Mouse (Mus musculus): ENCODE measurements around the gene Nek3. TPM values are rescaled to one million over a fixed set of nuclear protein-coding genes. Genes with fewer than 3 reads are reported as not detected.

Nek3 gene
- polyA plus RNA-seq, 1 experiment from 2014 or later, result 0.96 TPM

DNA sequence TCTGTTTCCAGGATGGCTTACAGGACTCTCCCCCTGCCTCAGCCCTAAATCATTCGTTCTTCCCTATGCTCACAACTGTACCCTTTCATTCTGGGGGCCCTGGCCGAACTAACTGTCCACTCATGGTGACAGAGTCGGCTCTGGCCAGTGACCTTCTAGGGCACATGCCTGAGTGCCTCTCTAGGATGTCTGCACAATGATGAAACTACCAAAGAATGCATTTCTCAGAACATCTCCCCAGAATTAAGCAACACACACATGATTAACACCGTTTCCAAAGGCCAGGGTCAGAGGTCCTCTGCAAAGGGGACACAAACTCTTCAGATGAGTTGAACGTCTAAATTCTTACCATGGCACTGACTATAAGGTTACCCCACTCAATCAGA is 31.5 kb downstream of the Nek3 start:
- no peak; the same call in 1 of the 2 replicates for ATAC-seq
- H3K27ac ChIP-seq (ENCODE audit: low read depth), result peak overlapping the region; percentile 67

DNA sequence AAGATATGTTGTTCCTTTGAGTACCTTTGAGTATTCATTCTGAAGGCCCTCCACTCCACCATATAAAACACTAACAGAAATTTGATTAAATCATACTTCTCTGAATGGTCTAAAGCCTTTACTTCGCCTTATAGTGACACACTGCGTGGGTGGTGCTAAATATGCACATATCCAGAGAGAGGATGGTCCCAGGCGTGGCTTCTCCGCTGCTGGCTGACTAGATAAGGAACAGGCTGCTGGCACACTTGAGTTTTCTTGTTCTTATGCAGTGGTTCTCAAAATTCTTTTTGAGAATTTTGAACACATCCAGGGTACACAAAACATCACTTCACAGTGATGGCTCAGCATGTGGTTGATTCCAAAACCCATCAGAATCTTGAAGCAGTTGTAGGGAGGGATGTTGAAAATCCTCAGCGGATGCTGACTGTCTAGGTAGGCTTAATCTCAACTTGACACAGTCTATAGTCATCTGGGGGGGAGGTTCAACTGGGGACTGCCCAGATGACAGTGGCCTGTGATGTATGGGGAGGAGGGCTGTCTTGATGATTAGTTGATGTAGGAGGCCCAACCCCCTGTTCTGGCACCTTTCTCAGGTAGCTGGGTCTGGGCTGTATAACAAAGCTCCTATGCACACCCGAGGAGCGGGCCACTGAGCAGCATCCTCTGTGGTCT is 32.0 kb downstream of the Nek3 start:
- peak; percentile 84 for TF ChIP-seq EP300 (IDR thresholded peaks at IDR 0.05; ENCODE audit: low read depth)
- no peak for TF ChIP-seq CTCF (IDR thresholded peaks at IDR 0.05; ENCODE audit: low read depth)
- peaks cover 9% of the 10 kb centered on the region for H3K4me1 ChIP-seq (ENCODE audit: insufficient read depth)
- H3K27ac ChIP-seq (ENCODE audit: low read depth), result peak overlapping the region; percentile 67
- DNase-seq, result peak; percentile 60
- no peak overlapping the region for H3K4me3 ChIP-seq (ENCODE audit: low read depth, low read length)
- H3K27me3 ChIP-seq (ENCODE audit: insufficient read depth, low read length), result no peaks in the 10 kb centered on the region
- H3K9me3 ChIP-seq (ENCODE audit: low read length), result no peaks in the 10 kb centered on the region
- H3K4me2 ChIP-seq (ENCODE audit: low read depth, low read length), result peak overlapping the region; percentile 13; the same call in 1 of the 2 replicates
- H3K36me3 ChIP-seq (replicated peaks; ENCODE audit: insufficient read depth, low read length), result 0 out of 2 replicates have a peak, but pooled peaks cover 5% of the 10 kb centered on the region
- ATAC-seq, result peak; percentile 99
- WGBS (ENCODE audit: insufficient replicate concordance), result 71% methylated on average over 7 of the region's 7 CpGs
- no peak overlapping the region; the same call in 1 of the 2 replicates for H3K9ac ChIP-seq (replicated peaks)

More for the DNA sequence above, 31.5 kb downstream of the Nek3 start:
- H3K27me3 ChIP-seq (ENCODE audit: insufficient read depth, low read length), result no peaks in the 10 kb centered on the region
- no peak overlapping the region for H3K4me3 ChIP-seq (ENCODE audit: low read depth, low read length)
- TF ChIP-seq CTCF (IDR thresholded peaks at IDR 0.05; ENCODE audit: low read depth) (no peak), EP300 (IDR thresholded peaks at IDR 0.05; ENCODE audit: low read depth) (no peak)
- 0 out of 2 replicates have a peak, but pooled peaks cover 5% of the 10 kb centered on the region for H3K36me3 ChIP-seq (replicated peaks; ENCODE audit: insufficient read depth, low read length)
- H3K9ac ChIP-seq (replicated peaks), result no peak overlapping the region; the same call in 1 of the 2 replicates
- peak overlapping the region; percentile 13; the same call in 1 of the 2 replicates for H3K4me2 ChIP-seq (ENCODE audit: low read depth, low read length)
- H3K9me3 ChIP-seq (ENCODE audit: low read length), result no peaks in the 10 kb centered on the region
- WGBS (ENCODE audit: insufficient replicate concordance), result 72% methylated on average over 5 of the region's 5 CpGs
- DNase-seq, result no peak
- peaks cover 9% of the 10 kb centered on the region for H3K4me1 ChIP-seq (ENCODE audit: insufficient read depth)

DNA sequence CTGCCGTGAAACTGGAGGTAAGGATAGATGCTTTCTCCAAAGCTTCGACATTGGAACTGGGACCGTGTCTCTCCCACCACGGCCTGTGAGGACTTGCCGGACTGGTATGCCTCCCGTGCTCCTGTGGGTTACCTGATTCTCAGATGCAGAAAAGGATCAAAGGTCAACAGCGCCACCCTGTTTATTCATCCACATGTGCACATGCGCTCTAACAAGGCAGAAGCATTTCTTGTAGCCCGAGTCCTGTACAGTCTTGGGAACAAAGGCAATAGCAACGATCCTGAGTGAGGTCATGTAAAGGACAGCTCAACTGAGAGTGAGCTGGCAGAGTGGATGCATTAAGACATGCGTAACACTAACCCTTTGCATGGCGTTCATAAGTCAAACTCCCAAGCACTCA is 34.2 kb downstream of the Nek3 start:
- WGBS (ENCODE audit: insufficient replicate concordance), result 86% methylated on average over 12 of the region's 12 CpGs
- H3K27me3 ChIP-seq (ENCODE audit: insufficient read depth, low read length), result no peaks in the 10 kb centered on the region
- ATAC-seq, result no peak

DNA sequence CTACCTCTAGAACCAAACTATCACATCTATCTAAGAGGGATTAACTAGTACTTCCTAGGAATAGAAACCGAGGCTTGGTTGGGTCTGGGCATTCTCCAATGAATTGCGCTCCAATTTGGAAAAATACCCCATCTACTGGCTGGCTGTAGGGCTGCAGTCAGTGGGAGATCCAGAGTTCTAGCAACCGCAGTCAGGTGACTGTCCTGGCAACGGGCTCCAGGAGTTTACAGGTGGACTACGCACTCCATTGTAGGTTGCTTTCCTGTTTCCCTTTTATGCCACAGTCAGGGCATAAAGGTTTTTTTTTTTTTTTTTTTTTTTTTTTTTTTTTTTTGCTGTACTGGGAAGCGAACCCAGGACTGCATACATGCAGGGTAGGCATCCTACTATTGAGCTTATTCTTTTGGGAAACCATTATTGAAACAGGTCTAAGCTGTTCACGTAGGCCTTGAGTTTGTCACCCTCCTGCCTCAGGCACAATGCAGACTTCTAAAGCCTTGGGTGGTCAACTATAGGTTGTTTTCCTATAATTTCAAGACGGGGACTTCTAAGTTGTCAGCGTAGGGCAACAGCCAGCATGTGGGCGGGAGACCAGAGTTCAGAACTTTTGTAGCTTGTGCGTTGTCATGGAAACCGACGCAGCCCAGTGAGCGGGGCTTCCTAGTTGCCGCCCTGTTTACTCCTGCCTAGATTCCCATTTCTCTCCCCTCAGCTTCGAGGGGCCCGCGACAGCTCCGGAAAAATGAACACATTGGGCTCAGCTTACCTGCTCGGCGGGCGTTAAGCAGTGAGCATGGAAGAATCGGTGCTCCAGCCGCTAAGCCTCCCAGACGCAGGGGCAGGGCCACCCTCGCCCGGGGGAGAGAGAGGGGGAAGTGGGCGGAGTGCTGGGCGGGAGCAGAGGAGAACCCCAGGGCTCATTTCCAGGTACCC is 41.7 kb downstream of the Nek3 start, which contains the start of gene Nek5:
Gene Nek5, minus strand, starts transcription at position 834 of the 933 bp plus-strand sequence.
- ATAC-seq, result peak; percentile 88
- Histone ChIP-seq H3K4me2 (ENCODE audit: low read depth, low read length) (peak within 1 kb of the TSS; percentile 90), H3K27me3 (ENCODE audit: insufficient read depth, low read length) (no peaks in the 10 kb centered on the region), H3K4me3 (ENCODE audit: low read depth, low read length) (peak within 1 kb of the TSS; percentile 51), H3K27ac (ENCODE audit: low read depth) (no peak within 1 kb of the TSS), H3K36me3 (replicated peaks; ENCODE audit: insufficient read depth, low read length) (no peaks in the 10 kb centered on the region; the same call in 1 of the 2 replicates), H3K9me3 (ENCODE audit: low read length) (no peaks in the 10 kb centered on the region), H3K9ac (replicated peaks) (peak within 1 kb of the TSS; percentile 53), H3K4me1 (ENCODE audit: insufficient read depth) (peaks cover 12% of the 10 kb centered on the region)
- DNase-seq, result peak; percentile 55
- TF ChIP-seq CTCF (IDR thresholded peaks at IDR 0.05; ENCODE audit: low read depth) (peak; percentile 69), EP300 (IDR thresholded peaks at IDR 0.05; ENCODE audit: low read depth) (no peak)
- 2% methylated on average over 28 of the region's 29 CpGs for WGBS (ENCODE audit: insufficient replicate concordance)

More for the DNA sequence above, 34.2 kb downstream of the Nek3 start:
- no peak overlapping the region for H3K9ac ChIP-seq (replicated peaks)
- H3K9me3 ChIP-seq (ENCODE audit: low read length), result no peaks in the 10 kb centered on the region
- H3K4me1 ChIP-seq (ENCODE audit: insufficient read depth), result peaks cover 9% of the 10 kb centered on the region
- no peak for DNase-seq
- no peak overlapping the region for H3K27ac ChIP-seq (ENCODE audit: low read depth)
- no peak overlapping the region for H3K4me3 ChIP-seq (ENCODE audit: low read depth, low read length)
- H3K36me3 ChIP-seq (replicated peaks; ENCODE audit: insufficient read depth, low read length), result peaks cover 5% of the 10 kb centered on the region; the same call in 1 of the 2 replicates
- TF ChIP-seq EP300 (IDR thresholded peaks at IDR 0.05; ENCODE audit: low read depth), result no peak
- TF ChIP-seq CTCF (IDR thresholded peaks at IDR 0.05; ENCODE audit: low read depth), result no peak
- H3K4me2 ChIP-seq (ENCODE audit: low read depth, low read length), result no peak overlapping the region

DNA sequence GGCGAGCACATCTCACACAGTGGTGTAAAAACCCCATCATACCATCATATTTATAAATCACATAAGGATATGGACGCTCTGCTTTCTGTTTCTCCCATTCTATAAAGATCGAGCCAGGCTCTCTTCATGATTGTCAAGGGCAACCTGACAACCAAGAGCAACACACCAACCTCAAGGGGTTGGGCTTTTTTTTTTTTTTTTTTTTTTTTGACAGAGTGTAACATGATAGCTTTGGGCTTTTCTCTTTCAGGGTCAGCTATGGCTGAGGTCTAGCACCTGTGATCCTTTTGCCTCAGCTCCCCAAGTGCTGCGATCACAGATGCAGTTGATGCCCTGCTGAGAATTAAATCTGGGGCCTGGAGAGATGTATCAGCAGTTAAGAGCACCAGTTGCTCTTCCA is 59.2 kb downstream of the Nek3 start:
- H3K36me3 ChIP-seq (replicated peaks; ENCODE audit: insufficient read depth, low read length), result no peaks in the 10 kb centered on the region
- WGBS (ENCODE audit: insufficient replicate concordance), result 70% methylated on average over 4 of the region's 4 CpGs
- ATAC-seq (no peak), DNase-seq (no peak)
- no peaks in the 10 kb centered on the region for H3K27me3 ChIP-seq (ENCODE audit: insufficient read depth, low read length)
- no peaks in the 10 kb centered on the region for H3K4me1 ChIP-seq (ENCODE audit: insufficient read depth)
- H3K4me2 ChIP-seq (ENCODE audit: low read depth, low read length), result no peak overlapping the region
- TF ChIP-seq EP300 (IDR thresholded peaks at IDR 0.05; ENCODE audit: low read depth), result no peak
- no peak for TF ChIP-seq CTCF (IDR thresholded peaks at IDR 0.05; ENCODE audit: low read depth)
- H3K27ac ChIP-seq (ENCODE audit: low read depth), result no peak overlapping the region
- H3K9me3 ChIP-seq (ENCODE audit: low read length), result no peaks in the 10 kb centered on the region
- H3K9ac ChIP-seq (replicated peaks), result no peak overlapping the region
- H3K4me3 ChIP-seq (ENCODE audit: low read depth, low read length), result no peak overlapping the region

DNA sequence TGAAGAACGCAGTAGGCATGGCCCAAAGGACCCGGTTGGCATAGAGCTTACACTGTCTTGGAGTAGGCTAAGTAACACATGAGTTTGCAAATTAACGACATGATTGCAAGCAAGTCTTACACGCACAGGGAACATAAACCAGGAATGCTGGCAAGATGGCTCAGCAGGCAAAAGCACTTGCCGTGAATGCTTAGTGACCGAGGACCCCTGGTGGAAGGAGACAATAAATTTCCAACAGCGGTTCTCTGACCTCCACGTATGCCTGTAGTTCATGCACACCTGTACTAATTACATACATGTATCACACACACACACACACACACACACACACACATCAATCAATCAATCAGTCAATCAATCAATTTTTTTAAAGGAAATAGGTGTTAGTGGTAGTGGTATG is 74.7 kb downstream of the Nek3 start:
- WGBS (ENCODE audit: insufficient replicate concordance), result 51% methylated on average over 8 of the region's 8 CpGs
- H3K27ac ChIP-seq (ENCODE audit: low read depth), result no peak overlapping the region
- H3K36me3 ChIP-seq (replicated peaks; ENCODE audit: insufficient read depth, low read length), result no peaks in the 10 kb centered on the region
- no peaks in the 10 kb centered on the region for H3K27me3 ChIP-seq (ENCODE audit: insufficient read depth, low read length)
- DNase-seq (peak; percentile 32), ATAC-seq (no peak)
- H3K4me2 ChIP-seq (ENCODE audit: low read depth, low read length), result no peak overlapping the region
- H3K4me3 ChIP-seq (ENCODE audit: low read depth, low read length), result no peak overlapping the region
- H3K9ac ChIP-seq (replicated peaks), result no peak overlapping the region
- TF ChIP-seq EP300 (IDR thresholded peaks at IDR 0.05; ENCODE audit: low read depth), result no peak
- peak; percentile 58 for TF ChIP-seq CTCF (IDR thresholded peaks at IDR 0.05; ENCODE audit: low read depth)
- H3K9me3 ChIP-seq (ENCODE audit: low read length), result no peaks in the 10 kb centered on the region
- H3K4me1 ChIP-seq (ENCODE audit: insufficient read depth), result no peaks in the 10 kb centered on the region
